Mouse (Mus musculus) thymus, postnatal 0 days (tissue): ENCODE results near the gene Rapsn. TPM values are rescaled to one million over a fixed set of nuclear protein-coding genes. Genes with fewer than 3 reads are reported as not detected.

Experiments used
- DNase-seq: peaks from one replicate; pipeline ENCODE4 v3.0.0-alpha.2; 2015; ENCODE audit warnings: low spot score
- polyA plus RNA-seq: library from polyadenylated mRNA; unstranded; fragments of >200 nt; fragmentation: Nextera tagmentation; extraction: Ambion mirVana; gene quantifications from 2 replicates; pipeline ENCODE4 v1.2.1, GENCODE M21; 2015

Gene Rapsn
- polyA plus RNA-seq, 1 experiment from 2014 or later: 8.3 TPM

GRCm38 (mm10) chr2:91080784-91081513, 45.5 kb downstream of the Rapsn start:
- DNase-seq: no peak

GRCm38 (mm10) chr2:91081775-91082695, 46.6 kb downstream of the Rapsn start, which contains the start of gene Spi1:
Gene Spi1 (plus strand): TSS chr2:91082390.
- DNase-seq: no peak

GRCm38 (mm10) chr2:91082844-91083243, 47.4 kb downstream of the Rapsn start:
- DNase-seq: peak; percentile 70

- no peak for DNase-seq
Measured at GRCm38 (mm10) chr2:91083366-91083940, 48.0 kb downstream of the Rapsn start.

GRCm38 (mm10) chr2:91084179-91084820, 48.9 kb downstream of the Rapsn start:
- DNase-seq: no peak

- DNase-seq: no peak
Measured at GRCm38 (mm10) chr2:91085494-91086391, 50.3 kb downstream of the Rapsn start.

GRCm38 (mm10) chr2:91086392-91087237, 51.2 kb downstream of the Rapsn start:
- DNase-seq: no peak

- no peak for DNase-seq
Measured at GRCm38 (mm10) chr2:91087453-91087852, 52.0 kb downstream of the Rapsn start.

- no peak for DNase-seq
Measured at GRCm38 (mm10) chr2:91088987-91089386, 53.6 kb downstream of the Rapsn start.

GRCm38 (mm10) chr2:91090208-91090607, 54.8 kb downstream of the Rapsn start:
- DNase-seq: no peak

- DNase-seq: no peak
Measured at GRCm38 (mm10) chr2:91090827-91091226, 55.4 kb downstream of the Rapsn start.

Other genes starting within 250 kb of the Rapsn start
- gene Mtch2, start 188.5 kb upstream of the Rapsn start, polyA plus RNA-seq: 140 and 150 TPM in 2 replicates
- 4.4 and 4.5 TPM in 2 replicates for gene C1qtnf4, start 149.8 kb upstream of the Rapsn start, polyA plus RNA-seq
- gene Kbtbd4, start 130.9 kb upstream of the Rapsn start, polyA plus RNA-seq: 30.8 and 31.8 TPM in 2 replicates
- 224 and 230 TPM in 2 replicates for gene Ndufs3, start 130.8 kb upstream of the Rapsn start, polyA plus RNA-seq
- 54.9 and 65.4 TPM in 2 replicates for gene Celf1, start 95.2 kb upstream of the Rapsn start, polyA plus RNA-seq
- 302 and 307 TPM in 2 replicates for gene Psmc3, start 18.4 kb downstream of the Rapsn start, polyA plus RNA-seq
- gene Slc39a13, start 34.8 kb downstream of the Rapsn start, polyA plus RNA-seq: 15.1 and 16.4 TPM in 2 replicates
- gene Spi1, start 46.8 kb downstream of the Rapsn start, polyA plus RNA-seq: 13.8 and 14.0 TPM in 2 replicates
- gene Mybpc3, start 82.5 kb downstream of the Rapsn start, polyA plus RNA-seq: 0.18 and 0.36 TPM in 2 replicates
- 15.9 and 27.0 TPM in 2 replicates for gene Madd, start 148.2 kb downstream of the Rapsn start, polyA plus RNA-seq
- gene Nr1h3, start 167.2 kb downstream of the Rapsn start, polyA plus RNA-seq: 7.2 and 9.6 TPM in 2 replicates
- 15.5 and 15.6 TPM in 2 replicates for gene Acp2, start 167.3 kb downstream of the Rapsn start, polyA plus RNA-seq
- gene Ddb2, start 201.4 kb downstream of the Rapsn start, polyA plus RNA-seq: 33.7 and 35.8 TPM in 2 replicates
- gene Pacsin3, start 220.3 kb downstream of the Rapsn start, polyA plus RNA-seq: 4.3 and 5.9 TPM in 2 replicates
- gene Arfgap2, start 229.4 kb downstream of the Rapsn start, polyA plus RNA-seq: 95.7 and 99.8 TPM in 2 replicates